Mouse (Mus musculus) MEL (cell line): ENCODE measurements around the gene Olfm4. TPM values are rescaled to one million over a fixed set of nuclear protein-coding genes. Genes with fewer than 3 reads are reported as not detected.

Source experiments
- DNase-seq: peaks from one replicate; pipeline ENCODE4 v3.0.0; 2011; ENCODE audit warnings: low read depth, low spot score
- H3K27ac ChIP-seq: 2 replicates; pipeline ENCODE4 v1.5.1; 2012; ENCODE audit warnings: low read depth, mild to moderate bottlenecking, control low read depth, low read length, moderate library complexity; ENCODE audit not compliant: control insufficient read depth
- H3K27me3 ChIP-seq, 2 experiments: fragments of 150-350 bp in 1 of 2; sonication (generic) in 1 of 2; 2 replicates each; pipeline ENCODE4 v1.6.1; 2012; ENCODE audit warnings: low read length in 2 of 2, mild to moderate bottlenecking in 2 of 2, improper control_type of control experiment in 1 of 2, moderate library complexity in 1 of 2; ENCODE audit not compliant: insufficient read depth in 2 of 2, control insufficient read depth in 1 of 2
- H3K36me3 ChIP-seq, 2 experiments: 2 replicates each; pipeline ENCODE4 v1.6.1; 2012 to 2014; ENCODE audit warnings: low read length in 2 of 2, improper control_type of control experiment in 1 of 2, inconsistent platforms in 1 of 2, mild to moderate bottlenecking in 1 of 2; ENCODE audit not compliant: insufficient read depth in 2 of 2, control insufficient read depth in 1 of 2
- H3K4me1 ChIP-seq, 2 experiments: fragments of 150-350 bp in 1 of 2; sonication (generic) in 1 of 2; 2 replicates each; pipeline ENCODE4 v1.6.1; 2012; ENCODE audit warnings: low read length in 2 of 2, improper control_type of control experiment in 1 of 2, mild to moderate bottlenecking in 1 of 2; ENCODE audit not compliant: insufficient read depth in 2 of 2, control insufficient read depth in 1 of 2
- H3K4me3 ChIP-seq, 2 experiments: fragments of 150-350 bp in 1 of 2; sonication (generic) in 1 of 2; 2 replicates each; pipeline ENCODE4 v1.5.1; 2012; ENCODE audit warnings: low read depth in 2 of 2, low read length in 2 of 2, mild to moderate bottlenecking in 2 of 2, moderate library complexity in 2 of 2, control low read depth in 1 of 2, improper control_type of control experiment in 1 of 2; ENCODE audit not compliant: control insufficient read depth in 1 of 2, insufficient read depth in 1 of 2
- H3K79me2 ChIP-seq: 2 replicates; pipeline ENCODE4 v1.6.1; 2012; ENCODE audit warnings: mild to moderate bottlenecking, low read length, moderate library complexity; ENCODE audit not compliant: control insufficient read depth, poor library complexity, insufficient read depth
- H3K9ac ChIP-seq: 2 replicates; pipeline ENCODE4 v1.6.1; 2012; ENCODE audit warnings: low read depth, mild to moderate bottlenecking, control low read depth, low read length, moderate library complexity; ENCODE audit not compliant: control insufficient read depth, poor library complexity, severe bottlenecking
- H3K9me3 ChIP-seq: fragments of 150-350 bp; sonication (generic); replicated peaks from 2 replicates; pipeline ENCODE4 v1.6.1; 2012; ENCODE audit warnings: mild to moderate bottlenecking, low read length, improper control_type of control experiment, moderate library complexity; ENCODE audit not compliant: insufficient read depth
- BHLHE40 ChIP-seq: IDR thresholded peaks from 2 replicates; pipeline ENCODE4 v1.6.1; 2012; ENCODE audit warnings: low read depth, mild to moderate bottlenecking, inconsistent platforms, low read length, improper control_type of control experiment, borderline replicate concordance
- CHD2 ChIP-seq: IDR thresholded peaks from 2 replicates; pipeline ENCODE4 v1.6.1; 2011; ENCODE audit warnings: low read length, improper control_type of control experiment
- JUND ChIP-seq: IDR thresholded peaks from 2 replicates; pipeline ENCODE4 v1.6.1; 2011; ENCODE audit warnings: low read depth, mild to moderate bottlenecking, improper control_type of control experiment, low read length
- KAT2A ChIP-seq: conservative IDR thresholded peaks from 2 replicates; pipeline ENCODE4 v1.6.1; 2012; ENCODE audit warnings: low read depth, low read length, improper control_type of control experiment, inconsistent platforms
- MAFK ChIP-seq: IDR thresholded peaks from 2 replicates; pipeline ENCODE4 v1.6.1; 2011; ENCODE audit warnings: low read depth, mild to moderate bottlenecking, low read length, improper control_type of control experiment, borderline replicate concordance
- MAX ChIP-seq: IDR thresholded peaks from 2 replicates; pipeline ENCODE4 v1.6.1; 2011; ENCODE audit warnings: low read length, improper control_type of control experiment
- MAZ ChIP-seq: IDR thresholded peaks from 2 replicates; pipeline ENCODE4 v1.6.1; 2012; ENCODE audit warnings: low read depth, mild to moderate bottlenecking, inconsistent platforms, low read length, improper control_type of control experiment
- MXI1 ChIP-seq: IDR thresholded peaks from 2 replicates; pipeline ENCODE4 v1.6.1; 2011; ENCODE audit warnings: mild to moderate bottlenecking, low read depth, low read length, improper control_type of control experiment
- MYC ChIP-seq: IDR thresholded peaks from 2 replicates; pipeline ENCODE4 v1.6.1; 2011; ENCODE audit warnings: low read depth, mild to moderate bottlenecking, low read length, improper control_type of control experiment, moderate library complexity
- NRF1 ChIP-seq: IDR thresholded peaks from 2 replicates; pipeline ENCODE4 v1.6.1; 2014; ENCODE audit warnings: low read depth, mild to moderate bottlenecking, inconsistent platforms, low read length, improper control_type of control experiment, moderate library complexity; ENCODE audit not compliant: poor library complexity, insufficient read depth, severe bottlenecking
- POLR2AphosphoS2 ChIP-seq: IDR thresholded peaks from 2 replicates; pipeline ENCODE4 v1.6.1; 2011; ENCODE audit warnings: low read length, improper control_type of control experiment
- POLR2AphosphoS5 ChIP-seq: IDR thresholded peaks from 2 replicates; pipeline ENCODE4 v1.6.1; 2012; ENCODE audit warnings: low read depth, borderline replicate concordance, mild to moderate bottlenecking, inconsistent platforms, low read length, moderate library complexity, mixed read lengths
- SIN3A ChIP-seq: IDR thresholded peaks from 2 replicates; pipeline ENCODE4 v1.6.1; 2012; ENCODE audit warnings: low read length, improper control_type of control experiment, inconsistent platforms
- TAL1 ChIP-seq: IDR thresholded peaks from 2 replicates; pipeline ENCODE4 v1.6.1; 2012; ENCODE audit warnings: mild to moderate bottlenecking, inconsistent platforms, low read length, moderate library complexity, mixed read lengths
- TBP ChIP-seq: IDR thresholded peaks from 2 replicates; pipeline ENCODE4 v1.8.0; 2011; ENCODE audit warnings: low read depth, low read length, improper control_type of control experiment
- TCF12 ChIP-seq: IDR thresholded peaks from 2 replicates; pipeline ENCODE4 v1.6.1; 2014; ENCODE audit warnings: low read depth, mild to moderate bottlenecking, inconsistent platforms, low read length, improper control_type of control experiment, moderate library complexity
- UBTF ChIP-seq: IDR thresholded peaks from 2 replicates; pipeline ENCODE4 v1.6.1; 2012; ENCODE audit warnings: low read depth, mild to moderate bottlenecking, inconsistent platforms, low read length, improper control_type of control experiment, moderate library complexity, borderline replicate concordance; ENCODE audit not compliant: insufficient read depth
- USF1 ChIP-seq: IDR thresholded peaks from 2 replicates; pipeline ENCODE4 v1.6.1; 2014; ENCODE audit warnings: low read depth, mild to moderate bottlenecking, inconsistent platforms, low read length, improper control_type of control experiment, moderate library complexity
- ZKSCAN1 ChIP-seq: IDR thresholded peaks from 2 replicates; pipeline ENCODE4 v1.6.1; 2012; ENCODE audit warnings: low read depth, mild to moderate bottlenecking, inconsistent platforms, low read length, improper control_type of control experiment, moderate library complexity
- ZMIZ1 ChIP-seq: IDR thresholded peaks from 2 replicates; pipeline ENCODE4 v1.6.1; 2012; ENCODE audit warnings: low read depth, mild to moderate bottlenecking, inconsistent platforms, low read length, improper control_type of control experiment, moderate library complexity
- polyA plus RNA-seq, 2 experiments: library from polyadenylated mRNA; stranded (reverse) in 1 of 2; unstranded in 1 of 2; fragments of >175 nt in 1 of 2; fragments of >200 nt in 1 of 2; gene quantifications; 2 replicates each; pipeline versions ENCODE4 v1.2.1 to v1.2.4; 2012; ENCODE audit warnings: low replicate concordance in 2 of 2, low read depth in 1 of 2; ENCODE audit not compliant: insufficient read length in 2 of 2, insufficient read depth in 1 of 2, missing spikeins in 1 of 2
- total RNA-seq: library from RNA; depleted of rRNA; stranded (reverse); fragments of 300-350 nt; gene quantifications from 2 replicates; pipeline ENCODE4 v1.2.3, GENCODE M21; 2012

Gene Olfm4
- total and polyA plus RNA-seq, 3 experiments, result not detected

GRCm38 (mm10) chr14:79997534-79997933 lies 13.7 kb downstream of the Olfm4 start:
- H3K4me1 ChIP-seq, result no peaks in the 10 kb centered on the region

DNA sequence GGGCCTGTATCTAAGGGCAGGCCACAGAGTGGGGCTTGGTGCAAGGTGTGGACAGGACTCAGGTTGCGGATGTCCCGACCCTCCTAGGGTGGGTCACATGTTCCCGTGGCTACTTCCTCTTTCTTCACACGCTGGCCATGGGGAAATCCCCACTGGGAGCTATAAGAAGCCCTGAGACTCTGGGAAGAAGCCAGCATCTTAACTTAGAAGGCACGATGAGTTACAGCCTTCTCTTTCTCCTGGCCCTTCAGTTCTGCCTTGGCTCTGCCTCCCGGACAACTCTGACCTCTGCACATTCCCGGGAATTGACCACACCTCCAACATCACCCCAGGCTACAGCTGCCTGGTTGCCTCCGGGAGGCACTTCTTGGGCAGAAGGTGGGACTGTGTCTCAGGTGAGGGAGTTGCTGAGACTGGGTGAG lies 16.2 kb downstream of the Olfm4 start:
- Histone ChIP-seq H3K9ac (no peak overlapping the region), H3K9me3 (no peaks in the 10 kb centered on the region), H3K36me3 (no peaks in the 10 kb centered on the region), H3K4me1 (no peaks in the 10 kb centered on the region), H3K4me3 (no peak overlapping the region), H3K27ac (no peak overlapping the region), H3K27me3 (no peaks in the 10 kb centered on the region), H3K79me2 (no peaks in the 10 kb centered on the region)
- peak; percentile 2 for DNase-seq
- TF ChIP-seq USF1 (0 out of 2 replicates have a peak, but pooled peaks have one; percentile 15), SIN3A (no peak)

More at GRCm38 (mm10) chr14:79997534-79997933, 13.7 kb downstream of the Olfm4 start:
- Histone ChIP-seq H3K27me3 (no peaks in the 10 kb centered on the region), H3K4me3 (no peak overlapping the region), H3K9ac (no peak overlapping the region), H3K79me2 (no peaks in the 10 kb centered on the region), H3K36me3 (no peaks in the 10 kb centered on the region), H3K9me3 (no peaks in the 10 kb centered on the region), H3K27ac (no peak overlapping the region)
- TF ChIP-seq MXI1 (no peak), USF1 (no peak), POLR2AphosphoS5 (no peak), TBP (no peak), JUND (no peak), MAX (no peak), MAZ (no peak)
- DNase-seq, result no peak

DNA sequence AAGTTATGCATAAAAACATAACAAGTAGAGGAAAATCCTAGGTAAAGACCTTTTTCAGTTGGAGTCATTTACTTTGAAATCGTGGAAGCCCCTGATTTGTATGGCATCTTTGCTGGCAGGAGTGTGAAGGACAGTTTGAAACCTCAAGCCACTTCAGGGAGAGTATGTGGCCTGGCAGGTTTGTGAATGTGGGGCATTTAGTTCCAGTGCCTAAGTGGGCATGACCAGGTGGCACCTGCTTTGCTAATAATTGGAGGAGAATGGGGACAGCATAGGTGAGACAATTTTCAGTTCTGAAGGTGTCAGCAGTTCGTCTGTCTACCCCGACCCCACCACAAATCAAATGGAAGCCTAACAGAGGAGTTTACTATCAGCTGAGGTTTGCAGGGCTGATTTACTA lies 23.8 kb downstream of the Olfm4 start:
- Histone ChIP-seq H3K9ac (no peak overlapping the region), H3K27me3 (no peaks in the 10 kb centered on the region), H3K4me1 (no peaks in the 10 kb centered on the region), H3K36me3 (no peaks in the 10 kb centered on the region), H3K79me2 (no peaks in the 10 kb centered on the region), H3K9me3 (no peaks in the 10 kb centered on the region), H3K27ac (no peak overlapping the region), H3K4me3 (no peak overlapping the region)
- TF ChIP-seq TCF12, result no peak
- TF ChIP-seq TAL1, result no peak
- TF ChIP-seq POLR2AphosphoS5, result no peak
- no peak for TF ChIP-seq KAT2A
- no peak for TF ChIP-seq BHLHE40
- TF ChIP-seq SIN3A, result no peak
- no peak for TF ChIP-seq ZMIZ1
- no peak for TF ChIP-seq CHD2
- no peak for TF ChIP-seq NRF1
- no peak for TF ChIP-seq MYC
- no peak for TF ChIP-seq MAFK
- no peak for TF ChIP-seq UBTF
- no peak for TF ChIP-seq ZKSCAN1
- TF ChIP-seq POLR2AphosphoS2, result no peak
- DNase-seq, result no peak
